Mouse (Mus musculus): ENCODE data around the gene Ccdc162. TPM values are rescaled to one million over a fixed set of nuclear protein-coding genes. Genes with fewer than 3 reads are reported as not detected.

Gene Ccdc162
- polyA plus RNA-seq, 1 experiment from 2014 or later: 0.36 TPM

DNA sequence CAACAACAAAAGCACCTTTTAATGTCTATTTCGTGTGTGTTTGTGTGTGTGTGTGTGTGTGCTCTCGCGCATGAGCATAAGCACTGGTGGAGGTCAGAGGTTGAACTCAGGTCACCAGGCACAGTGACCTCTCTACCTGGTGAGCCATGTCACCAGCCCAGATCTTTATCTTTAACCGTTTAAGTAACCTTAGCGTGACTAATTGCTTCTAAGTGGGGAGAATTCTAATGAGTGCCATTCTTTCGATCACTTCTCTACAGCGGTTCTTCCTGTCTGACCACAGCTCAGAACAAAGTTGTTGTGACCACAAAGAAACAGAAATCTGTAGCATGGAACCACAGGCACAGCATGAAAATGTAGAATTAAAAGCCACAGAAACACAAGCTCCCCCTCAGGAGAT lies 5.0 kb downstream of the Ccdc162 start:
- no peak for ATAC-seq (ENCODE audit: low FRiP score, low TSS enrichment)
- H3K36me3 ChIP-seq (ENCODE audit: insufficient read depth, low read length): no peaks in the 10 kb centered on the region
- no peak overlapping the region for H3K27ac ChIP-seq (ENCODE audit: low read length)
- H3K9me3 ChIP-seq (ENCODE audit: low read length): no peaks in the 10 kb centered on the region
- no peak overlapping the region for H3K4me2 ChIP-seq (replicated peaks; ENCODE audit: low read depth, low read length)
- H3K27me3 ChIP-seq (ENCODE audit: insufficient read depth, low read length): no peaks in the 10 kb centered on the region
- WGBS: 38% methylated on average over 7 of the region's 7 CpGs
- H3K4me3 ChIP-seq (ENCODE audit: low read length): no peak overlapping the region
- H3K4me1 ChIP-seq (ENCODE audit: insufficient read depth, low read length): peaks cover 6% of the 10 kb centered on the region; the same call in 1 of the 2 replicates
- no peak overlapping the region for H3K9ac ChIP-seq (replicated peaks; ENCODE audit: low read length)

DNA sequence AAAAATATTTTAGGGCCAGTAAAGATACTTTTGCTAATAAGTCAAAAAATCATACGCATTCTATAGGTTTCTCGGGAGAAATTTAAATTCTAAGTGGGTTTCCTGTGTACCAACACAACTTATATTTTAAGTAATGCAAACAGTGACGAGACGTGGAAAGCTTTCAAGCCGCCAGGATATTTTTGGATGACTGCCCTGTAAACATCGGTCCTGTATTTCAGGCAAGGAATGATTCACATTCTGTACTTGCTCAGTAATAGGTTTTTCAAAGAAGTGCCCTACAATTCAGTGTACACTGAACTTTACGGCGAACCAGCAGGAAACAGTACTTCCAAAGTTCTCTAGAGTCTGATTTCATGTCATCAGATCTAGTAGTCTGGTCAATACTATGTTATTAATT lies 5.7 kb downstream of the Ccdc162 start:
- H3K4me1 ChIP-seq (ENCODE audit: insufficient read depth, low read length): no peaks in the 10 kb centered on the region; the same call in 1 of the 2 replicates
- WGBS: 76% methylated on average over 8 of the region's 8 CpGs
- H3K36me3 ChIP-seq (ENCODE audit: insufficient read depth, low read length): no peaks in the 10 kb centered on the region
- H3K9me3 ChIP-seq (ENCODE audit: low read length): no peaks in the 10 kb centered on the region
- no peaks in the 10 kb centered on the region for H3K27me3 ChIP-seq (ENCODE audit: insufficient read depth, low read length)
- H3K27ac ChIP-seq (ENCODE audit: low read length): no peak overlapping the region
- no peak overlapping the region for H3K4me2 ChIP-seq (replicated peaks; ENCODE audit: low read depth, low read length)
- no peak overlapping the region for H3K4me3 ChIP-seq (ENCODE audit: low read length)
- no peak overlapping the region for H3K9ac ChIP-seq (replicated peaks; ENCODE audit: low read length)
- ATAC-seq (ENCODE audit: low FRiP score, low TSS enrichment): no peak

DNA sequence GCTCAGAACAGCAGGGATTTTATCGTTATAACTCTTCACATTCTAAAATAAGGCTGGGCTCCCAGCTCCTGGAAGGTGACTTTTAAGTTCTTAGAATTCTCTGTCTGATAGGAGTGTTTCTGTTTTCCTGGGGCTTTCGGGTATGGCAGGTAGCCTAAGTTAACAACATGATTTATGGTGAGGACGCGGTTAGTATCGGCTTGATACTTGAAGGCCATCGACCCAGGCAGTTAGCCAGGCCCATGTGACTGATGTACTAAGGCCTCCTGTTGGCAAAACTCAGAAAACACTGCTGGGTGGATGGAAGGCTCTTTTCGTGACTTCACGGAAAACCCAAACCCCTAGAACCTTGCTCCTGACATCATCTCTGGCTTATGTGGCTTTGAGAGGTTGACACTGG lies 7.1 kb downstream of the Ccdc162 start:
- 59% methylated on average over 8 of the region's 8 CpGs for WGBS
- Histone ChIP-seq H3K4me2 (replicated peaks; ENCODE audit: low read depth, low read length) (no peak overlapping the region), H3K9me3 (ENCODE audit: low read length) (no peaks in the 10 kb centered on the region), H3K27me3 (ENCODE audit: insufficient read depth, low read length) (no peaks in the 10 kb centered on the region), H3K4me3 (ENCODE audit: low read length) (no peak overlapping the region), H3K36me3 (ENCODE audit: insufficient read depth, low read length) (no peaks in the 10 kb centered on the region), H3K27ac (ENCODE audit: low read length) (no peak overlapping the region), H3K4me1 (ENCODE audit: insufficient read depth, low read length) (no peaks in the 10 kb centered on the region; the same call in 1 of the 2 replicates), H3K9ac (replicated peaks; ENCODE audit: low read length) (no peak overlapping the region)
- ATAC-seq (ENCODE audit: low FRiP score, low TSS enrichment): no peak

DNA sequence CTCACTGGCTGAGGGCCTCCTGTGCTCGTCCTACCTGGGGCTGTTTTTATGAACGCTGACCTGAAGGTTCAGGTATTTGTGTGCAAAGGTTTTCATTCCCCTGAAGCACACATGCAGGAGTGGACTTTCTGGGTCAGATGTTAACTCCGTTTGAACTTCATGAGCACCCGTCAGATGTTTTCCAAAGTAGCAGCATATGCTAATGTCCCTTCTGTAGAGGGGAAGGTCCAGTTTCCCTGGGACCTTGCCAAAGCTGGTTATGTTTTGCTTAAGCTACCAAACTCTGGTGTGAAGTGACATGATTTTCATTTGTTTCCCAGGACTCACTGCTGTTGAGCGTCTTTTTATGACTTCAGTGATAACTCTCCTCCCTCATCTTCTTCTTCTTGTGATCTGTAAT lies 16.8 kb downstream of the Ccdc162 start:
- Histone ChIP-seq H3K36me3 (ENCODE audit: insufficient read depth, low read length) (no peaks in the 10 kb centered on the region), H3K4me2 (replicated peaks; ENCODE audit: low read depth, low read length) (no peak overlapping the region), H3K27me3 (ENCODE audit: insufficient read depth, low read length) (no peaks in the 10 kb centered on the region), H3K27ac (ENCODE audit: low read length) (no peak overlapping the region), H3K4me3 (ENCODE audit: low read length) (no peak overlapping the region), H3K4me1 (ENCODE audit: insufficient read depth, low read length) (no peaks in the 10 kb centered on the region), H3K9me3 (ENCODE audit: low read length) (no peaks in the 10 kb centered on the region), H3K9ac (replicated peaks; ENCODE audit: low read length) (no peak overlapping the region)
- WGBS: 81% methylated on average over 5 of the region's 5 CpGs
- ATAC-seq (ENCODE audit: low FRiP score, low TSS enrichment): no peak

DNA sequence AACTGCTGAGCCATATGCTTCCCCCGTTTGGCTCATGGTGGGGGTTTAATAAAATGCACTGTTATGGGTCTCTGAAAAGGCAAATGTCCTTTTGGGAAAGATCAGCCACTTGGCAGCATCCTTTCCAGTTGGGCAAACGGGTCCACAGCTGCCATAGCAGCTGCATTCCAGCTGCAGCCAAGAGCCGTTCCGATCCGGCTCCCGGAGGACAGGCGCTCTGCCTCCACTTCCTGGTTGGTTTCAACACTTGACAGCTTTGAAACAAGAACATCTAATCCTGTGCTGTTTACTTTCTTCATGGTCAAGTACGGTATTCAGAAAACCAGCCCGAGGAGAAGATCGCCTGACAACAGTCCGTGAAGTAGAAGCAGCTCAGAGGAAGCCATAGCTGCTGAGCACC lies 19.4 kb downstream of the Ccdc162 start:
- Histone ChIP-seq H3K27me3 (ENCODE audit: insufficient read depth, low read length) (no peaks in the 10 kb centered on the region), H3K4me1 (ENCODE audit: insufficient read depth, low read length) (no peaks in the 10 kb centered on the region), H3K4me3 (ENCODE audit: low read length) (no peak overlapping the region), H3K4me2 (replicated peaks; ENCODE audit: low read depth, low read length) (no peak overlapping the region), H3K9me3 (ENCODE audit: low read length) (no peaks in the 10 kb centered on the region), H3K36me3 (ENCODE audit: insufficient read depth, low read length) (no peaks in the 10 kb centered on the region), H3K27ac (ENCODE audit: low read length) (no peak overlapping the region), H3K9ac (replicated peaks; ENCODE audit: low read length) (no peak overlapping the region)
- no peak for ATAC-seq (ENCODE audit: low FRiP score, low TSS enrichment)
- WGBS: 80% methylated on average over 11 of the region's 11 CpGs

DNA sequence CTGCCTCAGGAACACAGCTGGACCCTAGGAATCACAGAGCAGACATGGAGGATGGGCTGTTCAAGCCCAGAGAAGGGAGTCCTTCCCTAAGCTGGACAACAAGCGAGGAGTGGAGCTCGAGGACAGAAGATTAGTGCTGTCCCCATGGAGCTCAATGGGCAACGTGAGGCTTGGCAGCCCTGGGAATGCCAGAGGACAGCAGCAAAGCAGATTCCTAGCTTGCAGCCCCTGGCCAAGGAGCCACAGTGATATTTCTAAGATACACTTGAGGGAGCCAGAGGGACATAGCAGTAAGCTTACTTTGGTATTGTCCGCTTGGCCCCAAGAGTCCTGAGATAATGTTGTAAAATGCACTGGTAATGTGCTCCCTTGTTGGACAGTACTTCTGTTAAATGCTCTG lies 25.5 kb downstream of the Ccdc162 start:
- Histone ChIP-seq H3K27me3 (ENCODE audit: insufficient read depth, low read length) (no peaks in the 10 kb centered on the region; the same call in 1 of the 2 replicates), H3K4me2 (replicated peaks; ENCODE audit: low read depth, low read length) (no peak overlapping the region), H3K4me1 (ENCODE audit: insufficient read depth, low read length) (no peaks in the 10 kb centered on the region), H3K9me3 (ENCODE audit: low read length) (0 out of 2 replicates have a peak, but pooled peaks cover 4% of the 10 kb centered on the region), H3K27ac (ENCODE audit: low read length) (no peak overlapping the region), H3K9ac (replicated peaks; ENCODE audit: low read length) (no peak overlapping the region), H3K4me3 (ENCODE audit: low read length) (no peak overlapping the region), H3K36me3 (ENCODE audit: insufficient read depth, low read length) (no peaks in the 10 kb centered on the region)
- no peak for ATAC-seq (ENCODE audit: low FRiP score, low TSS enrichment)
- whole genome bisulfite sequencing: 75% methylated on average over 4 of the region's 4 CpGs

DNA sequence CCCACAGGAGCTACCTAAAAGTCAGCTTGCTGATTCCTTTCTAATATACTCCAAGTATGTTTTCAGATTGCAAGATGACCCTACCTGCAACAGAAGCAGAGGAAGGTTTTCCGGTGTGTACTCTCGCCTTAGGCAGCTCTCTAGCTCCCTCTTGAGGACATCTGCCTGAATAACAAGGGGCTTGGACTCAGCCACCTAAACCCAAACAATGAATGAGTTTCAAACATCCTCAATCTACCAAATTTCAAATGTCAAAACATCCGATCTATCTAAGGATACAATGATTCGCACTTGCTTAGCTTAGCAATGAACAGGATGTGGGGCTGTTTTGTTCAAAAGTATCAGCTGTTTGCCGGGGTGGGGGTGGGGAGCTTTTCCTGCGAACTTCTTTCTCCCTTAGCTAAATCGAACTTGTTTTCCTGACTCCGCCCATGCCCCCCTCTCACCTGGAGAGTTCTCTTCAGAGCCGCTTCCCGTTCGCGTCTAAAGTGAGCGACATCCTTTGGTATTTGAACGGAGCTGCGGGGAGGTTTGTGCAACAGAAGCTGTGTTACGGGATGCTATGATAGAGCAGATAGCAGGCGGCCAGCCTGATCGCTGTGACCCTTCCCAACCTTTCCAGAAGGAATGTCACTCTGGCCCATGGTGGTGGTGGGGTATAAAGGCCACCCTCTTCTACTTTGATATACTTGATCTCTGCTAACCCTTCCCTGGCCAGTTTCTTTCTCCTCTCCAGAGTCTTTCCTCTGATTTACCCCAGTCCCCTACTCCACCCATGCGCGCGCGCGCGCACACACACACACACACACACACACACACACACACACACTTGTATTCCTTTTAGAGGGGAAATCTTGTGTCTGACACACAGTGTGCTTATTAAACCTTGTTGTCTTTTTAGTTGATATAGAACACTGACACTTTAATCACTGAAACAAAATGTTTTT lies 26.2 kb downstream of the Ccdc162 start:
- no peak for ATAC-seq (ENCODE audit: low FRiP score, low TSS enrichment)
- Histone ChIP-seq H3K27me3 (ENCODE audit: insufficient read depth, low read length) (no peaks in the 10 kb centered on the region; the same call in 1 of the 2 replicates), H3K4me2 (replicated peaks; ENCODE audit: low read depth, low read length) (peak overlapping the region; percentile 71), H3K9me3 (ENCODE audit: low read length) (0 out of 2 replicates have a peak, but pooled peaks cover 4% of the 10 kb centered on the region), H3K36me3 (ENCODE audit: insufficient read depth, low read length) (no peaks in the 10 kb centered on the region), H3K4me1 (ENCODE audit: insufficient read depth, low read length) (no peaks in the 10 kb centered on the region), H3K27ac (ENCODE audit: low read length) (no peak overlapping the region), H3K4me3 (ENCODE audit: low read length) (peak overlapping the region; percentile 48), H3K9ac (replicated peaks; ENCODE audit: low read length) (peak overlapping the region; percentile 60)
- WGBS: 24% methylated on average over 24 of the region's 24 CpGs

DNA sequence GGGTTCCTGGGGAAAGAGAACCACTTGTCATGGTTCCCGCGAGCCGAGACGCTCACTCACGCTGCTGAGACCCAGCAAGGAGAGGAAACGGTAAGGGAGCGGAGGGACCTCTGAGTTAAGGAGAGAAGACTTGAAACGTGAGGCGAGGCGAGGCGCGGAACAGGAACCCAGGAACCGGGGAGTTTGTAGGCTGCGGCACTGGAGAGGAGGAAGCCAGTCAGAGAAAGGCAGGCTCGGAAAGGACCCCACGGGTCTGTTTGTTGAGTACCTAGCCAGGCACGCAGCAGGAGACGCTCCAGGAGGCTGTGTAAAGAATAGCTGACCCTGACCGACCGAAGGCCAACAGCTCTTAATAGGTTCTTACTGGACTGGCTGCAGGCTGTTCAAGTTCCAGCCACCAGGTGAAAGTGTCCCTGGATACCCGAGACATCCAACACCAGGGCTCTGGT lies 31.9 kb downstream of the Ccdc162 start:
- H3K9me3 ChIP-seq (ENCODE audit: low read length): 0 out of 2 replicates have a peak, but pooled peaks cover 4% of the 10 kb centered on the region
- peak overlapping the region; percentile 33 for H3K4me3 ChIP-seq (ENCODE audit: low read length)
- H3K36me3 ChIP-seq (ENCODE audit: insufficient read depth, low read length): no peaks in the 10 kb centered on the region
- peak overlapping the region; percentile 53 for H3K9ac ChIP-seq (replicated peaks; ENCODE audit: low read length)
- H3K4me2 ChIP-seq (replicated peaks; ENCODE audit: low read depth, low read length): peak overlapping the region; percentile 56
- WGBS: under 1% methylated on average over 21 of the region's 21 CpGs
- peaks cover 9% of the 10 kb centered on the region for H3K4me1 ChIP-seq (ENCODE audit: insufficient read depth, low read length)
- H3K27me3 ChIP-seq (ENCODE audit: insufficient read depth, low read length): no peaks in the 10 kb centered on the region
- peak overlapping the region; percentile 68 for H3K27ac ChIP-seq (ENCODE audit: low read length)
- peak; percentile 88 for ATAC-seq (ENCODE audit: low FRiP score, low TSS enrichment)

DNA sequence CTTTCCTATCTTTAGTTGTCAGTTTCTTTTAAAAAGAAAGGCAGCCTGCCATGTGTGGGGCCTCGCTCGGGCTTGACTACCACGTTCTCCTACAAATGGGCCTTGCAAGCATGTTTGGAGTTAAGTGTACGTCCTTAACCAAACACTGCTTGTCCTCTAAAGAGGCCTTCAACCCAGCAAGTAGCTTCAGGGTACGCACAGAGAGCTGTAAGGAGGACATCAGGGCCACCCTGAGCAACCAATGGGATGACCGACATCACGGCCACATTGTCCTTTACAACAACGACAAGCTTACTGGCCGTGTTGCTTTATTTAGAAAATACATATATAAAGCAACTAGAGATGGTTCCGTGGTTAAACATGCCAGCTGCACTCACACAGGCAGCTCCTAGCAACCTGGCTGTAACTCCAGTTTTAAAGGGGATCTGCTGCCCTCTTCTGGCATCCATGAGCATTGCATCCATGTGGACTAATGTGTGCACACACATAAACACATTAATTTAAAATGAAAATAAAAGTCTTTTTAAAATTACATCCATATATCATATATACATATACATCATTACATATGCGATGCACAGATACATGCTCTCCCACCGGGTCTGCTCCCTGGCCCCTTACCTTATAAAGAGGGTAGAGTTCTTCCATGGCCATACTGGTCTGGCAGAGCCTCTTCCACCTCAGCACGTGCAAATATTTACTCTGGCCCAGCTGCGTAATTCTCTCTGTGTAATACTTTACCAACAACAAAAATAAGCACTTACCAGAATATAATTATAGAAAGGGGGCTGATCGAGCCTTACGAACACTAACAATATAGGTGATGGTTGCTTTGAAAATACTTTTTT lies 33.7 kb downstream of the Ccdc162 start:
- ATAC-seq (ENCODE audit: low FRiP score, low TSS enrichment): no peak
- H3K4me1 ChIP-seq (ENCODE audit: insufficient read depth, low read length): peaks cover 18% of the 10 kb centered on the region
- H3K9ac ChIP-seq (replicated peaks; ENCODE audit: low read length): no peak overlapping the region
- no peaks in the 10 kb centered on the region for H3K27me3 ChIP-seq (ENCODE audit: insufficient read depth, low read length)
- H3K9me3 ChIP-seq (ENCODE audit: low read length): 0 out of 2 replicates have a peak, but pooled peaks cover 4% of the 10 kb centered on the region
- no peak overlapping the region for H3K4me3 ChIP-seq (ENCODE audit: low read length)
- H3K36me3 ChIP-seq (ENCODE audit: insufficient read depth, low read length): no peaks in the 10 kb centered on the region
- no peak overlapping the region for H3K27ac ChIP-seq (ENCODE audit: low read length)
- no peak overlapping the region for H3K4me2 ChIP-seq (replicated peaks; ENCODE audit: low read depth, low read length)
- 44% methylated on average over 16 of the region's 16 CpGs for WGBS
